Mouse (Mus musculus): ENCODE data around the gene Zfp683. TPM values are rescaled to one million over a fixed set of nuclear protein-coding genes. Genes with fewer than 3 reads are reported as not detected.

The Zfp683 gene
- polyA plus RNA-seq, 1 experiment from 2014 or later: not detected

GRCm38 (mm10) chr4:134019641-134020351 is 33.8 kb upstream of the Zfp683 start:
- TF ChIP-seq CTCF (IDR thresholded peaks at IDR 0.05) (no peak), EP300 (IDR thresholded peaks at IDR 0.05) (no peak)
- ATAC-seq (no peak), DNase-seq (ENCODE audit: low spot score) (no peak)
- WGBS: 3% methylated on average over 16 of the region's 16 CpGs
- no peak overlapping the region for H3K9ac ChIP-seq (replicated peaks; ENCODE audit: low read depth)
- H3K4me2 ChIP-seq (replicated peaks; ENCODE audit: low read depth, low read length): no peak overlapping the region
- H3K27ac ChIP-seq (ENCODE audit: low read length): no peak overlapping the region
- H3K4me1 ChIP-seq (ENCODE audit: insufficient read depth, low read depth, low read length): no peaks in the 10 kb centered on the region
- peaks cover 28% of the 10 kb centered on the region for H3K27me3 ChIP-seq (replicated peaks; ENCODE audit: insufficient read depth, low read length)
- no peaks in the 10 kb centered on the region for H3K9me3 ChIP-seq (ENCODE audit: low read length)
- H3K36me3 ChIP-seq (ENCODE audit: insufficient read depth, low read length): no peaks in the 10 kb centered on the region
- H3K4me3 ChIP-seq (ENCODE audit: low read depth, low read length): no peak overlapping the region

GRCm38 (mm10) chr4:134020621-134021020 is 33.0 kb upstream of the Zfp683 start:
- 1% methylated on average over 11 of the region's 11 CpGs for WGBS
- no peak for ATAC-seq
- H3K4me3 ChIP-seq (ENCODE audit: low read depth, low read length): no peak overlapping the region
- no peak overlapping the region for H3K4me2 ChIP-seq (replicated peaks; ENCODE audit: low read depth, low read length)
- H3K9me3 ChIP-seq (ENCODE audit: low read length): no peaks in the 10 kb centered on the region
- no peaks in the 10 kb centered on the region for H3K36me3 ChIP-seq (ENCODE audit: insufficient read depth, low read length)
- H3K27ac ChIP-seq (ENCODE audit: low read length): no peak overlapping the region
- H3K4me1 ChIP-seq (ENCODE audit: insufficient read depth, low read depth, low read length): no peaks in the 10 kb centered on the region
- TF ChIP-seq CTCF (IDR thresholded peaks at IDR 0.05) (no peak), EP300 (IDR thresholded peaks at IDR 0.05) (no peak)
- DNase-seq (ENCODE audit: low spot score): peak; percentile 79
- H3K9ac ChIP-seq (replicated peaks; ENCODE audit: low read depth): no peak overlapping the region
- peaks cover 28% of the 10 kb centered on the region for H3K27me3 ChIP-seq (replicated peaks; ENCODE audit: insufficient read depth, low read length)

- Histone ChIP-seq H3K4me1 (ENCODE audit: insufficient read depth, low read depth, low read length) (no peaks in the 10 kb centered on the region), H3K9ac (replicated peaks; ENCODE audit: low read depth) (no peak overlapping the region), H3K36me3 (ENCODE audit: insufficient read depth, low read length) (no peaks in the 10 kb centered on the region), H3K4me3 (ENCODE audit: low read depth, low read length) (no peak overlapping the region), H3K27me3 (replicated peaks; ENCODE audit: insufficient read depth, low read length) (no peaks in the 10 kb centered on the region), H3K27ac (ENCODE audit: low read length) (no peak overlapping the region), H3K4me2 (replicated peaks; ENCODE audit: low read depth, low read length) (no peak overlapping the region), H3K9me3 (ENCODE audit: low read length) (no peaks in the 10 kb centered on the region)
- WGBS: 59% methylated on average over 9 of the region's 9 CpGs
- no peak for DNase-seq (ENCODE audit: low spot score)
- no peak for ATAC-seq
- TF ChIP-seq EP300 (IDR thresholded peaks at IDR 0.05) (no peak), CTCF (IDR thresholded peaks at IDR 0.05) (no peak)
Measured at GRCm38 (mm10) chr4:134025802-134026201, 27.8 kb upstream of the Zfp683 start.

- WGBS: 4% methylated on average over 16 of the region's 16 CpGs
Measured at GRCm38 (mm10) chr4:134035953-134036352, 17.7 kb upstream of the Zfp683 start.

GRCm38 (mm10) chr4:134041317-134042123 is 12.1 kb upstream of the Zfp683 start:
- WGBS: 20% methylated on average over 9 of the region's 9 CpGs
- H3K9ac ChIP-seq (replicated peaks; ENCODE audit: low read depth): no peak overlapping the region
- TF ChIP-seq CTCF (IDR thresholded peaks at IDR 0.05): no peak
- TF ChIP-seq EP300 (IDR thresholded peaks at IDR 0.05): no peak
- no peaks in the 10 kb centered on the region for H3K4me1 ChIP-seq (ENCODE audit: insufficient read depth, low read depth, low read length)
- no peak overlapping the region for H3K4me3 ChIP-seq (ENCODE audit: low read depth, low read length)
- ATAC-seq (no peak), DNase-seq (ENCODE audit: low spot score) (peak; percentile 64)
- H3K9me3 ChIP-seq (ENCODE audit: low read length): no peaks in the 10 kb centered on the region
- H3K27ac ChIP-seq (ENCODE audit: low read length): no peak overlapping the region
- H3K27me3 ChIP-seq (replicated peaks; ENCODE audit: insufficient read depth, low read length): no peaks in the 10 kb centered on the region
- H3K4me2 ChIP-seq (replicated peaks; ENCODE audit: low read depth, low read length): no peak overlapping the region
- H3K36me3 ChIP-seq (ENCODE audit: insufficient read depth, low read length): no peaks in the 10 kb centered on the region

More at GRCm38 (mm10) chr4:134035953-134036352, 17.7 kb upstream of the Zfp683 start:
- DNase-seq (ENCODE audit: low spot score) (peak; percentile 80), ATAC-seq (peak; percentile 49)
- H3K36me3 ChIP-seq (ENCODE audit: insufficient read depth, low read length): no peaks in the 10 kb centered on the region
- no peak overlapping the region for H3K4me2 ChIP-seq (replicated peaks; ENCODE audit: low read depth, low read length)
- no peaks in the 10 kb centered on the region for H3K4me1 ChIP-seq (ENCODE audit: insufficient read depth, low read depth, low read length)
- H3K27ac ChIP-seq (ENCODE audit: low read length): no peak overlapping the region
- H3K27me3 ChIP-seq (replicated peaks; ENCODE audit: insufficient read depth, low read length): no peaks in the 10 kb centered on the region
- H3K9ac ChIP-seq (replicated peaks; ENCODE audit: low read depth): no peak overlapping the region
- no peaks in the 10 kb centered on the region for H3K9me3 ChIP-seq (ENCODE audit: low read length)
- TF ChIP-seq CTCF (IDR thresholded peaks at IDR 0.05) (peak; percentile 95), EP300 (IDR thresholded peaks at IDR 0.05) (no peak)
- H3K4me3 ChIP-seq (ENCODE audit: low read depth, low read length): no peak overlapping the region

GRCm38 (mm10) chr4:134043041-134043440 is 10.6 kb upstream of the Zfp683 start:
- no peaks in the 10 kb centered on the region for H3K27me3 ChIP-seq (replicated peaks; ENCODE audit: insufficient read depth, low read length)
- 49% methylated on average over 2 of the region's 2 CpGs for WGBS
- H3K4me3 ChIP-seq (ENCODE audit: low read depth, low read length): no peak overlapping the region
- H3K36me3 ChIP-seq (ENCODE audit: insufficient read depth, low read length): no peaks in the 10 kb centered on the region
- ATAC-seq (no peak), DNase-seq (ENCODE audit: low spot score) (no peak)
- no peaks in the 10 kb centered on the region for H3K9me3 ChIP-seq (ENCODE audit: low read length)
- H3K4me2 ChIP-seq (replicated peaks; ENCODE audit: low read depth, low read length): no peak overlapping the region
- H3K4me1 ChIP-seq (ENCODE audit: insufficient read depth, low read depth, low read length): no peaks in the 10 kb centered on the region
- H3K27ac ChIP-seq (ENCODE audit: low read length): no peak overlapping the region
- no peak overlapping the region for H3K9ac ChIP-seq (replicated peaks; ENCODE audit: low read depth)
- no peak for TF ChIP-seq CTCF (IDR thresholded peaks at IDR 0.05)
- TF ChIP-seq EP300 (IDR thresholded peaks at IDR 0.05): no peak
